Mouse (Mus musculus) layer of hippocampus, postnatal 25 days (tissue): Measurements from ENCODE around the gene Rps6ka5. TPM values are rescaled to one million over a fixed set of nuclear protein-coding genes. Genes with fewer than 3 reads are reported as not detected.
A peak's percentile ranks its signal among the peaks of the same experiment; 100 is the strongest.

Experiments used
- DNase-seq, 2 experiments: peaks; one replicate each; pipeline ENCODE4 v3.0.0; 2022; ENCODE audit warnings: mixed read lengths in 2 of 2, low spot score in 1 of 2; ENCODE audit errors: extremely low spot score in 1 of 2
- total RNA-seq, 2 experiments: library from RNA; stranded (reverse); gene quantifications; 2 replicates each; pipeline ENCODE4 v1.2.3; 2021

Rps6ka5 gene
- total RNA-seq, 2 experiments from 2014 or later = 20.9 to 22.4 TPM

DNA sequence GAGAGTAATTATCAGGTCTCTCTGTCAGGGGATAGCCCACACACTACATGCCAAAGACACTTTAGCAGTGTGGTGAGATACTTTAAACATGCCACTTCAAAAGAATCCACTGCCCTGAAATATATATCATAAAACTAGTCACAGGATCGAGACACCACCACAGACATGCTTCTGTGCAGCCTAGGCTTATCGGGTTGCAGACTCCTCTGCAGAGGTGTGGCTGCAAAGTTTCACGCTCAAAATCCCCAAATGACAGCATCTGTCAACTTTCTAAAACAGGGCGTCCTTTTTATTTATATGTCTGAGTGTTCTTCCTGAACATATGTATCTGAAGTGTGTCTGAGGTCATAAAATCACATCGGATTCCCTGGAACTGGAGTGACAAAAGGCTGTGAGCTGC is 117.7 kb downstream of the Rps6ka5 start:
- no peak for DNase-seq

- DNase-seq = no peak
These were observed 120.0 kb downstream of the Rps6ka5 start for GRCm38 (mm10) chr12:100606733-100607132.

- no peak for DNase-seq
These were observed 121.2 kb downstream of the Rps6ka5 start for GRCm38 (mm10) chr12:100605596-100605995.

GRCm38 (mm10) chr12:100604540-100604939 is 122.2 kb downstream of the Rps6ka5 start:
- DNase-seq = no peak

- no peak for DNase-seq
These were observed 132.1 kb downstream of the Rps6ka5 start for GRCm38 (mm10) chr12:100594700-100595099.

- no peak for DNase-seq
These were observed 140.2 kb downstream of the Rps6ka5 start for GRCm38 (mm10) chr12:100586601-100587000.

DNA sequence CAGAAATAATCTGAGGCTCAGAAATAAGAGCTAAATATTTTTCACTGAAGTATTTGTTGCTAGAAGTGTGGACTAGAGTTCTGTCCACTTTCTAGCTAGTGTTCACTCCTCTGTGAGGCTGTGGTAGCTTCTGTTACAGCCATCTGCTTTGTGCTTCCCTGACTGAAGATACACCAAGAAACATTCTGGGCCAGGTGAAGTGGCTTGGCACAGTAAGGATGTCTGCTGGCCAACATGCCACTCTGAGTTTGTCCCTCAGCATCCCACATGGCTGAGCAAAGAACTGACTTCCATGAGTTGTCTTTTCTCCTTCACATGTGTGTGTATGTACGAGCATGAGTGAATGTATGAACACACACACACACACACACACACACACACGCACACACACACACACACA is 147.6 kb downstream of the Rps6ka5 start:
- no peak for DNase-seq

- DNase-seq = peak in 1 of 2 experiments; percentile 47
These were observed 148.5 kb downstream of the Rps6ka5 start for GRCm38 (mm10) chr12:100578291-100578690.

DNA sequence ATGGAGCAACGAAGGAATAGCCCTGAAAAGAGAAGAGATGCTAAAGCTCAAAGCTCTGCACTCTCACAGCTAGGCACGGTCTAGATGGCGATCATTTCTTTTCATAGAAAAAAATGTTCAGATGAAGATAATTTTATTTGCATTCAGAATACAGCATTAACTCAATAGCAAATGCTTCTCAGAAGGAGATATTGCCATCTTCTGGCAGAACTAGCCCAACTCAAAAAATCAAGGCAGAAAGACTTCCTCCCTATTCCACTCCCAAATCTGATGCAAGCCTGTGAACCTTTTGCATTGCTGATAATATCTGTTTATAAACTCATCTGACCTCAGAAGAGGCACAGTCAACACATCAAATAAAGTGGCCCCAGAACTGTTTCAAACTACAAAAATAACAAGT is 151.0 kb downstream of the Rps6ka5 start:
- DNase-seq = no peak

DNA sequence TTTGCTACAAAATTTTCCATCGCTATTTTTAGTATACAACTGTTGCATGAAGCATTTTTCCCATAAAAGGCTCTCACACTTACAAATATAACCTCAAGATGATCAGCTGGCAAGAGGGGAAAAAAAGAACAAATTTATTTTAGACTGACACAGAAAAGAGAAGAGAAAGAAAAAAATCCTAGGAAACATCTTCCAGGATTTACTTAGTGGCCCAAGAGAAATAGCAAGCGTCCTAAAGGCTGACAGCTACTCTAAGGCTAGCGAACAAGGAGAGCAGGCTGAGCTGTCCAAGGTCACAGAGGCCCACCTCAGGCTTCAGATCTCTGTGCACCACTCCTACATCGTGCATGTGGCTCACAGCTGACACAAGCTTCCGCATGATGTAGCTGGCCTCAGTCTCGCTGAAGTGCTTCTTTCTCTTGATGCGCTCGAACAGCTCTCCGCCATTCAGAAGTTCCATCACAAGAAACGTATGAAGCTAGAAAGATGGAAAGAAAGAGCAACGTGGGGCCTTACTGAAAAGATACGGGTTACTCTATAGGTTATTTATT is 156.2 kb downstream of the Rps6ka5 start:
- no peak for DNase-seq

DNA sequence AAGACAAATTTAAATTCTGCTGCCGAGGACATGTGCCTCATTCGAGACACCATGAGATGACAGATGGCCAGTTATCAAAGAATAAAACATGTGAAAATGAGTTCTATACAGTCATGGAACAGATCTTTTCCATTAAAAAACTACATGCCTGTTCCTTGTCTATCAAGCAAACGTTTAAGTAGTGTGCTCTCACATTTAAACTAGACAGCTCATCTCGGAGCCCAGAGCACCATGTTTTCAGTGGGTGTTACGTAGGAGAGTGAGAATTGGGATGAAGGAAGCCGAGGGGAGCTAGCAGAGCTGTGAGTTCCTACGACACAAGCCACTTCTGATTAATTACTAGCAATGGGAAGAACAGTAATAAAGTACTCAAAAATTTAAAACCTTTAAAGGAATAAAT is 158.0 kb downstream of the Rps6ka5 start:
- no peak for DNase-seq

DNA sequence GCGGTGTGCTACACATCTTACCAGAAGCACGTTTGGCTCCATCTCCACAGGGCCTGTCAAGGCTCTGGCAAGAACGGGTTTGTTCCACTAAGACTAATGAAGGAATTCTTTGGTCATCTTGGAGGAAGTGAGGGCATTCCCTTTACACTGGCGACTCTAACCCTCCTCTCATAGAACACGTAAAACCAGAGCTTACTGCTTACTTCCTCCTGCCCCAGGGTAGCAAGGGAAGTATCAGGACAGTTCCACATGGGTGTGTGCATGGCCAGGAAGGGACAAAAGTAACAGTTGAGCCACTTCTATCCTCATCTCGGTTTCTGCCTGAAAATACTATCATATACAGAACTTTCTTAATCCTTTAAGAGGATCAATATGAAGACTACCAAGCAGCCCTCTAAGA is 158.7 kb downstream of the Rps6ka5 start:
- DNase-seq = no peak

GRCm38 (mm10) chr12:100567627-100568026 is 159.2 kb downstream of the Rps6ka5 start:
- DNase-seq = no peak

DNA sequence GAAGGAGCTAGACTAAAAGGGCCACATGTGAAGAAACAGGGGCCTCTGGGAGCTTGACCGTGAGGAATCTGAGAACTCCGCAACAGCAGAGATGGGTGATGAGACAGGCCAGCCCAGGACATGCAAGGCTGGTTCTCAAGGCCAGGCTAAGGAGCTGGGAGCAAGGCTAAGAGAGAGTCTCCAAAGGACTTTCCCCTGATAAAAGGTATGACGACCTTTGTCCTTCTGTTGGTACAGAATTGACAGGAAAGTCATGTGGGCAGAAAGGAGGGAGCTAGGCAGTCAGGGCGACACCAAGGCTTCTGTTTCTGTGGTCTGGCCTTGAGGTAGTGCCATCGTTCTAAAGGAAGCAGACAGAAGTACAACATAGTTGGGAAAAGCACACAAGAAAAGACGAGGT is 173.1 kb downstream of the Rps6ka5 start:
- DNase-seq = no peak

DNA sequence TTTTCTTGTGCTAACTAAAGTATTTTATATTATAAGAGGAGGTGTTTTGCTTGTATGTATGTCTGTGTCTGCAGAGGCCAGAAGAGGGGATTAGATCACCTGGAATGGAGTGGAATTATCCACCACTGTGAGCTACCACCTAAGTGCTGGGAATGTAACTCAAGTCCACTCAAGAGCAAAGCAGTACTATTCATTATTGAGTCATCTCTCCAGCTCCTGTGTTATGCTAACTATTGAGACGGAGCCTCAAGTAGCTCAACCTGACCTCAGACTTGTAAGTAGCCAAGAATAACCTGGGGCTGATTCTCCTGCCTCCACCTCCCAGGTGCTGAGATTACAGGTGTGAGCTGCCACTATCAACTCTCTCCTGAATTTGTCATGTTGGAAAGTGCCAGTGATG is 174.8 kb downstream of the Rps6ka5 start:
- DNase-seq = no peak

DNA sequence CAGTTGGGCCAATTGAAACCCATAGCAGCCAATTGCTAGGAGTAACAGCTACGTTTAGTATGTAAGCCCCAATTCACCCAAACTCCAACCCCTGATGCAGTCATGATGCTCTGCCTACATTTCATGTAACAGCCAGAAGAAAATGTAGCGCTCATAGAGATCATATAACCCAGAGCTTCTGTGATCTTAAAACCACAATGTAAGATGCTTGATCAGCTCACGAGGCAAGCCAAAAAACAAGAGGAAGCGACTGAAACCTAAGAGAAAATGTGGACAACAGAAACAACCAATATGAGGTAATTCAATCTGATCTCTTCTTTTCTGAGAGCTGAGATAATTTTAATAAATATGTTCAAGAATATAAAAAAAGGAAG is 182.6 kb downstream of the Rps6ka5 start:
- DNase-seq = no peak

DNA sequence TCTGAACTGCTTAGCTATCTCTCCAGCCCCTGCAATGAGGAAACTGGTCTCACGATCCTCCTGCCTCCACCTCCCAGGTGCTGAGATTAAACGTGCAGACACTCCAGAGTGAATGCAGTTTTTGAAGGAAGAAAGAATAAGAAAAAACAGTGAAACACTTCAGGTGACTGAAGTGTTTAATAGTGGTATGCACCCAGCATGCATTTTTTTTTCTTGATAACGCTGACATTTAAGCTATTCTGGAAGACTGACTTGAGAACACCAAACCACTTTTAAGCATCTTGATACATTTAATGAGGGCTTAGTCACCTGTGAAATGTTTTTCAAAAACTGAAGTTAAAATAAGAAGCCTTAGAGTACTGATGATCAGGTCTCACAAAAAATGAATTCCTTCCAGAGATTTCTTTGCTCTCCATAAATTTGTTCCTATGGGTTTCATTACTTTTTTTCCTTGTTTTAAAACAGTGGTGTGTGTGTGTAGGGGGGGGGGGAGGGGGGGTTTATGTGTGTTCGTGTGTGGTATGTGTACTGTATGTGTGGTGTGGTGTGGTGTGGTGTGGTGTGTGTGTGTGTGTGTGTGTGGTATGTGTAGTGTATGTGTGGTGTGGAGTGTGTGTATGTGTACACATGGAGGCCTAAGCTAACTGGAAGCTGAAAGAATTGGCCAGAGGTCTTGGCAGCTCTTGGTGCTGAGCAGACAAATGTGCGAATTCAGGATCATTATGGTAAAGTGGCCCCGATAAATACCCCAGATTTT is 183.2 kb downstream of the Rps6ka5 start:
- no peak for DNase-seq

- no peak for DNase-seq
These were observed 184.3 kb downstream of the Rps6ka5 start for GRCm38 (mm10) chr12:100542494-100542893.

DNA sequence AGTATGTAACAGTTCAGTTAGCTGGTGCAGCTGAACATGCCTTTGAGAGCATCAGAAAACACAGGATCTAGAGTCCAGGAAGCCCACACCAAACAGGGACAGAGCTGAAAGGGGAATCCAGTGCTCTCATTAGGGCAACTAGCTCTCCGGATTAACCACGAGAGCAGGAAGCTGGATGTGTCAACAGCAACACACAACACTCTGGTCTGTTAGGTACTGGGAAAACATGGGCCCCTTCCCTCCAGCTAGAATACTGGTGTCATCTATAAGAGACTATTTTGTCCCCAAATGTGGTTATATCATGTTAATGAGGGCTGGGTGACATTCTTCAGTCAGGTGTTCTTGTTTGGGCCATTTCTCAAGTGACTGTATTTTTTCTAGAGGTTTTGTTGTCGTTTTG is 184.7 kb downstream of the Rps6ka5 start:
- DNase-seq = no peak

DNA sequence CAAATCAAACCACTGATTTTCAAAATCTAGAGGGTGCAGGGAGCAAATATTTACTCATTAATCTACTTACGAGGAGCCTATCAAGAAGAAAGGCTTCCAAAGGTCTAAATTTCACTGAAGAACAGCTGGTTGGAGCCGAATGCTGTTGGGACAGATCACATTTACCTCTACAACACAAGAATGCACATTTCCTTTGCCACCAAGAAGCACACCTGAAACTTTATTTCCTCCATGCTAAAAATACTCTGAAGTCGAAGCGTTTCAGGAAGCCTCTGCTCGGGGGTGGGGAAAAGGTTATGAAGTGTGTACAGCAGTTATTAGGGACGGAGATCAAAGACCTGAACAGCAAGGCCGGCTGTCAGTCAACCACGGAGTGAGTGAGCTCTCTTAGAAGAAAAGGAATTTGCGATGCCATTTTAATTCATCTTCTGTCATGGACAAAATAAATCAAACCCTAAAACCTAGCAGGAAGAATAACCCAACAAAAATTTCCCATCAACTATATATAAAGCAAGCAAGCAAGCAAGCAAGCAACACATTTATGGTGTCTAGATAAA is 187.5 kb downstream of the Rps6ka5 start:
- no peak for DNase-seq

DNA sequence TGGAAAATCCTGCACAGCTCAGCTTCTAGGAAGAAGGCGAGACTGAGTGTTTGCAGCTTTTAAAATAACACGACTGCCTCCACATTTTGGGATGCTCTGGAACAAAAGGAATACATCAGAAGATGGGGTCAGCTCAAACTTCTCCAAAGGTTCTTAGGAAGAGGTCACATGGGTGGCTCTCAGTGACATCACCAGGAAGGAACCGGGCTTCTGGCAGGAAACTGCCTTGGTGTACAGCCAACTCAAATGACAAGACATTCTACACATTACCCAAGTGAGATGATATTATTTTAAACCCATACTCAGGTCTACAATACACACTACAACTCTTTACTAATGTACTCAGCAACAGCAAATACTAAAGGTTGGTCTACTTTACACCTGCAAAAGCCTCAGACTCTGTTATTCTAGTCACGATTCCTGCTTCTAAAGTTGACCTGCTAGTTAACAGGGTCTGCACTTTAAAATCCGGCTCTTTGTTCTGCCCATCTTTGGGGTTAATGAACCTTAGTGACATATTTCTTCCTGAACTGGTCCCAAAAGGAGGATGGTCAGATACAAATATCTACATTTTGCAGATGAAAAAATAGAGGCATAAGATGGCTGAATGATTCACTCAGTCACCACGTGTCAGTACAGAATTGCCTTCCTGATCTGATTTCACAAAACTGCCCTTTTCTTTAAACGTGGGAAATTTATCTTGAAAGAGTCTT is 188.2 kb downstream of the Rps6ka5 start:
- DNase-seq = no peak
